Mouse (Mus musculus) left cerebral cortex, postnatal 10 days (tissue): ENCODE measurements around the gene Gm13276. TPM values are rescaled to one million over a fixed set of nuclear protein-coding genes. Genes with fewer than 3 reads are reported as not detected.
"Not testable (repeated sequence)": the region's sequence is repeated elsewhere in the genome, so short reads cannot be mapped to it uniquely, and the experiment has no call there.

Experiments
- DNase-seq, 2 experiments: peaks; one replicate each; pipeline ENCODE4 v3.0.0; 2021 to 2022; ENCODE audit warnings: low spot score in 2 of 2, mixed read lengths in 1 of 2; ENCODE audit errors: extremely low spot score in 1 of 2
- intact Hi-C: fragments of 180-260 bp; cut with DNase I; formaldehyde crosslinking; loops from one replicate; pipeline ENCODE4 v1.15.1; 2025
- total RNA-seq, 2 experiments: library from RNA; stranded (reverse); gene quantifications; 2 replicates each; pipeline ENCODE4 v1.2.3; 2021

The Gm13276 gene
- total RNA-seq, 2 experiments from 2014 or later, result not detected

DNA sequence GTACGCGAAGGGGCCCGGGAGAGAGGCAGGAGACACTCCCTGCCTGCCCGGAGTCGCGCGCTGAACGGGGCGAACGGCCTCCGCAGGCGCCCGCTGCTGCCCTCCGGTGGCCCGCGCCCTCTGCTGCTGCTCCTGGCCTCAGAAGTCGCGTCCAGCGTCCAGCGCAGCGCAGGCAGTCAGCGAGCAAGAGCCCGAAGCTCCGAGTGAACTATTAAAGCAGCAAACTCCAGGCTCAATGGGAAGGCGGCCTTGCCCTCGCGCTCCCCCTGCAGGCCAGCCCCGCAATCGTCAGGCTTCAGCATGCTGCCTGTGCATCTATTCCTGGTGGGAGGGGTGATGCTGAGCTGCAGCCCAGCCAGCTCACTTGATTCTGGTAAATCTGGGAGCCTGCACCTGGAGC lies 6.0 kb upstream of the Gm13276 start, which contains the start of gene Gm13272:
Gm13272 (plus strand) TSS at position 301 of the 400 bp plus-strand sequence.
- DNase-seq, intact Hi-C loops: not testable (repeated sequence)

DNA sequence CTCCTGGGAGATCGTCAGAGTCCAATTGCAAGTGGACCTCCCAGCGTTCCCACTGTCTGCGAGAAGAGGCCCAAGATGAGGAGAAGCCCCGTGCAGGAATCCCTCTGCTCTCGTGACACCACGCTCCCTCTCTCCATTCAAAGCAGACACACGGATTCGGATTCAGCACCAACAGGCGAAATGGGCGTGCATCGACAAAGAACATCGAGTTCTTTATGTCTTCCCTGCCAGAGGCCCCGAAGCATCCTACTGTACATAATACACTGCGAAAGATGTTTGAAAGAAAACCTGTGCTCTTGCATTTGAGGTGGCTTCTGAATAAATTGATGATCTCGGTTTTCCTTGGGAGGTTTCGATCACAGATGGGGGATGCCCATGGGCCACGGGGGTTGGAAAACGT lies 5.2 kb upstream of the Gm13276 start:
- DNase-seq, intact Hi-C loops: not testable (repeated sequence)

DNA sequence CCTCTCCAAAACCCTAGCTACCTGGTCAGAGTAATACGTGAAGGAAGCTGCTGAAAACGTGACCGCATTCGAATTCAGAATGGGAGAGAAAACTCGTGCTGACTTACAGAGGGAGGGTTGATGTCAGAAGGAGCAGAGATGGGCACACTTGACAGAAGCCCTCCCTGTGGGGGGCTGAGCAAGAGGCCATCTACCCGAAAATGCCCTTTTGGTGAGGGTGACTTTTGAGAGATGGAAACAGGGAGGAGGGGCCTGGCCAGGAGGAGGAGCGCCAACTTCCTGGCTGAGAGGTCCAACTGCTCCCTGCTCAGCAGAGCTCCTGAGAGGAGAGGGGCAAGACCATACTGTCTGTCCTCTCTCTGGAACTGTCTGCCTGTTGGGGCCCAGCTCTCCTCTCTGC lies 3.7 kb upstream of the Gm13276 start, which contains the start of gene Ifnz:
Ifnz (plus strand) TSS at position 301 of the 400 bp plus-strand sequence.
- DNase-seq, intact Hi-C loops: not testable (repeated sequence)

DNA sequence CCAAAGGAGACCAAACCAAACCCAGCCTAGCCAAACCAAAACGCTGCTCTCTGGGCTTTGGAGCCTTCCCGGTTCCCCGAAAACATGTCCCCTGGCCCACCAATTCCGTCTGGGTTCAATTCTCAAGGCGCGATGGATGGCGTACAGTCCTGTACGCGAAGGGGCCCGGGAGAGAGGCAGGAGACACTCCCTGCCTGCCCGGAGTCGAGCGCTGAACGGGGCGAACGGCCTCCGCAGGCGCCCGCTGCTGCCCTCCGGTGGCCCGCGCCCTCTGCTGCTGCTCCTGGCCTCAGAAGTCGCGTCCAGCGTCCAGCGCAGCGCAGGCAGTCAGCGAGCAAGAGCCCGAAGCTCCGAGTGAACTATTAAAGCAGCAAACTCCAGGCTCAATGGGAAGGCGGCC lies 3.2 kb upstream of the Gm13276 start:
- intact Hi-C loops, DNase-seq: not testable (repeated sequence)

DNA sequence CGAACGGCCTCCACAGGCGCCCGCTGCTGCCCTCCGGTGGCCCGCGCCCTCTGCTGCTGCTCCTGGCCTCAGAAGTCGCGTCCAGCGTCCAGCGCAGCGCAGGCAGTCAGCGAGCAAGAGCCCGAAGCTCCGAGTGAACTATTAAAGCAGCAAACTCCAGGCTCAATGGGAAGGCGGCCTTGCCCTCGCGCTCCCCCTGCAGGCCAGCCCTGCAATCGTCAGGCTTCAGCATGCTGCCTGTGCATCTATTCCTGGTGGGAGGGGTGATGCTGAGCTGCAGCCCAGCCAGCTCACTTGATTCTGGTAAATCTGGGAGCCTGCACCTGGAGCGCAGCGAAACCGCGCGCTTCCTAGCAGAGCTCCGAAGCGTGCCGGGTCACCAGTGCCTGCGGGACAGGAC lies 2.9 kb downstream of the Gm13276 start, which contains the start of gene Gm13277:
Gm13277 (plus strand) TSS at position 231 of the 400 bp plus-strand sequence.
- intact Hi-C loops, result not testable (repeated sequence)
- peak; percentile 57 to 63 for DNase-seq

DNA sequence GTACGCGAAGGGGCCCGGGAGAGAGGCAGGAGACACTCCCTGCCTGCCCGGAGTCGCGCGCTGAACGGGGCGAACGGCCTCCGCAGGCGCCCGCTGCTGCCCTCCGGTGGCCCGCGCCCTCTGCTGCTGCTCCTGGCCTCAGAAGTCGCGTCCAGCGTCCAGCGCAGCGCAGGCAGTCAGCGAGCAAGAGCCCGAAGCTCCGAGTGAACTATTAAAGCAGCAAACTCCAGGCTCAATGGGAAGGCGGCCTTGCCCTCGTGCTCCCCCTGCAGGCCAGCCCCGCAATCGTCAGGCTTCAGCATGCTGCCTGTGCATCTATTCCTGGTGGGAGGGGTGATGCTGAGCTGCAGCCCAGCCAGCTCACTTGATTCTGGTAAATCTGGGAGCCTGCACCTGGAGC lies 5.7 kb downstream of the Gm13276 start, which contains the start of gene Gm13278:
Gm13278 (plus strand) TSS at position 301 of the 400 bp plus-strand sequence.
- DNase-seq, intact Hi-C loops: not testable (repeated sequence)

DNA sequence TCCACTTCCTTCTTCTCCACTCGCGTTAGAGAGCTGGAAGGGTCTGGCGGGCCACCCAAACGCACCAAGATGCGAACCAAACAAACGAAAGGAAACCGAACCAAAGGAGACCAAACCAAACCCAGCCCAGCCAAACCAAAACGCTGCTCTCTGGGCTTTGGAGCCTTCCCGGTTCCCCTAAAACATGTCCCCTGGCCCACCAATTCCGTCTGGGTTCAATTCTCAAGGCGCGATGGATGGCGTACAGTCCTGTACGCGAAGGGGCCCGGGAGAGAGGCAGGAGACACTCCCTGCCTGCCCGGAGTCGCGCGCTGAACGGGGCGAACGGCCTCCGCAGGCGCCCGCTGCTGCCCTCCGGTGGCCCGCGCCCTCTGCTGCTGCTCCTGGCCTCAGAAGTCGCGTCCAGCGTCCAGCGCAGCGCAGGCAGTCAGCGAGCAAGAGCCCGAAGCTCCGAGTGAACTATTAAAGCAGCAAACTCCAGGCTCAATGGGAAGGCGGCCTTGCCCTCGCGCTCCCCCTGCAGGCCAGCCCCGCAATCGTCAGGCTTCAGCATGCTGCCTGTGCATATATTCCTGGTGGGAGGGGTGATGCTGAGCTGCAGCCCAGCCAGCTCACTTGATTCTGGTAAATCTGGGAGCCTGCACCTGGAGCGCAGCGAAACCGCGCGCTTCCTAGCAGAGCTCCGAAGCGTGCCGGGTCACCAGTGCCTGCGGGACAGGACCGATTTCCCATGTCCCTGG lies 8.6 kb downstream of the Gm13276 start, which contains the start of gene Gm13275:
Gm13275 (plus strand) TSS at position 552 of the 740 bp plus-strand sequence.
- DNase-seq, result peak; percentile 38 to 44
- intact Hi-C loops, result not testable (repeated sequence)

DNA sequence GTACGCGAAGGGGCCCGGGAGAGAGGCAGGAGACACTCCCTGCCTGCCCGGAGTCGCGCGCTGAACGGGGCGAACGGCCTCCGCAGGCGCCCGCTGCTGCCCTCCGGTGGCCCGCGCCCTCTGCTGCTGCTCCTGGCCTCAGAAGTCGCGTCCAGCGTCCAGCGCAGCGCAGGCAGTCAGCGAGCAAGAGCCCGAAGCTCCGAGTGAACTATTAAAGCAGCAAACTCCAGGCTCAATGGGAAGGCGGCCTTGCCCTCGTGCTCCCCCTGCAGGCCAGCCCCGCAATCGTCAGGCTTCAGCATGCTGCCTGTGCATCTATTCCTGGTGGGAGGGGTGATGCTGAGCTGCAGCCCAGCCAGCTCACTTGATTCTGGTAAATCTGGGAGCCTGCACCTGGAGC lies 11.6 kb downstream of the Gm13276 start, which contains the start of gene Gm13279:
Gm13279 (plus strand) TSS at position 301 of the 400 bp plus-strand sequence.
- DNase-seq, intact Hi-C loops: not testable (repeated sequence)

DNA sequence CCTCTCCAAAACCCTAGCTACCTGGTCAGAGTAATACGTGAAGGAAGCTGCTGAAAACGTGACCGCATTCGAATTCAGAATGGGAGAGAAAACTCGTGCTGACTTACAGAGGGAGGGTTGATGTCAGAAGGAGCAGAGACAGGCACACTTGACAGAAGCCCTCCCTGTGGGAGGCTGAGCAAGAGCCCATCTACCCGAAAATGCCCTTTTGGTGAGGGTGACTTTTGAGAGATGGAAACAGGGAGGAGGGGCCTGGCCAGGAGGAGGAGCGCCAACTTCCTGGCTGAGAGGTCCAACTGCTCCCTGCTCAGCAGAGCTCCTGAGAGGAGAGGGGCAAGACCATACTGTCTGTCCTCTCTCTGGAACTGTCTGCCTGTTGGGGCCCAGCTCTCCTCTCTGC lies 13.9 kb downstream of the Gm13276 start, which contains the start of gene Gm13285:
Gm13285 (plus strand) TSS at position 301 of the 400 bp plus-strand sequence.
- DNase-seq, intact Hi-C loops: not testable (repeated sequence)

DNA sequence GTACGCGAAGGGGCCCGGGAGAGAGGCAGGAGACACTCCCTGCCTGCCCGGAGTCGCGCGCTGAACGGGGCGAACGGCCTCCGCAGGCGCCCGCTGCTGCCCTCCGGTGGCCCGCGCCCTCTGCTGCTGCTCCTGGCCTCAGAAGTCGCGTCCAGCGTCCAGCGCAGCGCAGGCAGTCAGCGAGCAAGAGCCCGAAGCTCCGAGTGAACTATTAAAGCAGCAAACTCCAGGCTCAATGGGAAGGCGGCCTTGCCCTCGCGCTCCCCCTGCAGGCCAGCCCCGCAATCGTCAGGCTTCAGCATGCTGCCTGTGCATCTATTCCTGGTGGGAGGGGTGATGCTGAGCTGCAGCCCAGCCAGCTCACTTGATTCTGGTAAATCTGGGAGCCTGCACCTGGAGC lies 17.4 kb downstream of the Gm13276 start, which contains the start of gene Gm13287:
Gm13287 (plus strand) TSS at position 301 of the 400 bp plus-strand sequence.
- intact Hi-C loops, DNase-seq: not testable (repeated sequence)

DNA sequence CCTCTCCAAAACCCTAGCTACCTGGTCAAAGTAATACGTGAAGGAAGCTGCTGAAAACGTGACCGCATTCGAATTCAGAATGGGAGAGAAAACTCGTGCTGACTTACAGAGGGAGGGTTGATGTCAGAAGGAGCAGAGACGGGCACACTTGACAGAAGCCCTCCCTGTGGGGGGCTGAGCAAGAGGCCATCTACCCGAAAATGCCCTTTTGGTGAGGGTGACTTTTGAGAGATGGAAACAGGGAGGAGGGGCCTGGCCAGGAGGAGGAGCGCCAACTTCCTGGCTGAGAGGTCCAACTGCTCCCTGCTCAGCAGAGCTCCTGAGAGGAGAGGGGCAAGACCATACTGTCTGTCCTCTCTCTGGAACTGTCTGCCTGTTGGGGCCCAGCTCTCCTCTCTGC lies 19.7 kb downstream of the Gm13276 start, which contains the start of gene Gm13288:
Gm13288 (plus strand) TSS at position 301 of the 400 bp plus-strand sequence.
- intact Hi-C loops, DNase-seq: not testable (repeated sequence)

DNA sequence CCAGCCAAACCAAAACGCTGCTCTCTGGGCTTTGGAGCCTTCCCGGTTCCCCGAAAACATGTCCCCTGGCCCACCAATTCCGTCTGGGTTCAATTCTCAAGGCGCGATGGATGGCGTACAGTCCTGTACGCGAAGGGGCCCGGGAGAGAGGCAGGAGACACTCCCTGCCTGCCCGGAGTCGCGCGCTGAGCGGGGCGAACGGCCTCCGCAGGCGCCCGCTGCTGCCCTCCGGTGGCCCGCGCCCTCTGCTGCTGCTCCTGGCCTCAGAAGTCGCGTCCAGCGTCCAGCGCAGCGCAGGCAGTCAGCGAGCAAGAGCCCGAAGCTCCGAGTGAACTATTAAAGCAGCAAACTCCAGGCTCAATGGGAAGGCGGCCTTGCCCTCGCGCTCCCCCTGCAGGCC lies 20.3 kb downstream of the Gm13276 start:
- DNase-seq, result peak in 1 of 2 experiments; percentile 30
- intact Hi-C loops, result not testable (repeated sequence)

DNA sequence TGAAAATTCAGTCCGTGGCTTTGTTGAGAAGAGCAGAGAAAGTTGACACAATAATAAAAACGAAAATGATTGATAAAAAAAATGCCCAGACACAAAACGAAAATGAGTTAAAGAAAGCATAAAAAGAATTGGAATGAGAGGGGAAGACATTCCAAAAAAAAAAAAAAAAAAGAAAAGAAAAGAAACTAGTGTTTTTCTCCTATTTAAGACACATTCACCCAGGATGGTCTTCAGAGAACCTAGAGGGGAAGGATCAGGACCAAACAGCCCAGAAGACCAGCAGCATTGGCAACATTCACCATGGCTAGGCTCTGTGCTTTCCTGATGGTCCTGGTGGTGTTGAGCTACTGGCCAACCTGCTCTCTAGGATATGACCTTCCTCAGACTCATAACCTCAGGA lies 30.4 kb downstream of the Gm13276 start, which contains the start of gene Ifna7:
Ifna7 (plus strand) TSS at position 301 of the 400 bp plus-strand sequence.
- no peak for DNase-seq
- intact Hi-C loops, result no loop called here

DNA sequence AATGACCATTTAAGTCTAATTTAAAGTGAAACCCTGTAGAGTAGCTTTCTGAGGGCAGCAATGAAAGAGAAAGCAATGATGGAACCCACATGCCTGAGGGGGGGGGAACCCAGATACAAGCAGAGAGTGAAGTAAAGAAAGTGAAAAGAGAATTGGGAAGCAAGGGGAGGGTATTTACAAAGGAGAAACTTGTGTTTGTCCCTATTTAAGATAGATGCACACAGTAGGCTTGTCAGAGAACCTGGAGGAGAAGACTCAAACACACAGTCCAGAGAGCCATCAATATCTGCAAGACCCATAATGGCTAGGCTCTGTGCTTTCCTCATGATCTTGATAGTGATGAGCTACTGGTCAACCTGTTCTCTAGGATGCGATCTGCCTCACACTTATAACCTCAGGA lies 34.1 kb downstream of the Gm13276 start, which contains the start of gene Ifna11:
Ifna11 (plus strand) TSS at position 301 of the 400 bp plus-strand sequence.
- intact Hi-C loops, result loop anchor here (10.0 kb wide), 1 partner anchor 135 kb away; the partner anchor contains the start of gene Ifna2
- DNase-seq, result no peak

DNA sequence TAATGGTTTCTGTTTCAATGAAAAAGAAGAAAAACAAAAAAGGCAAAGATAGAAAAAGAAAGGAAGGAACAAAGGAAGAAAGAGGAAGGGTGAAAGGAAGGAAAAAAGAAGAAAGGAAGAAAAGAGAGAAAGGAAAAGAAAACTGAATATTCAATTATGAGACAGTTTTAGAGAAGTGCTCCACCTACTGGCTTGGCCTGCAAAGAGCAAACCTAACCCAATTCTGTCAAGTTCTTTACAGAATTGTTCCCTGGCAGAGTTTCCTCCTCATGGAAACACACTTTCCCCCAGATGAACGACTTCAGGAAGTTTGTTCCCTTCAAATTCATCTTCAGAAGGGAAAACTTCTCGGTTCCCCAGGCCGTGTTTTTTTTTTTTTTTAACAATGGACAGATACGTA lies 37.5 kb downstream of the Gm13276 start:
- intact Hi-C loops, result loop anchor here (10.0 kb wide), 1 partner anchor 138 kb away; the partner anchor contains the start of gene Ifna2
- DNase-seq, result peak in 1 of 2 experiments; percentile 17

DNA sequence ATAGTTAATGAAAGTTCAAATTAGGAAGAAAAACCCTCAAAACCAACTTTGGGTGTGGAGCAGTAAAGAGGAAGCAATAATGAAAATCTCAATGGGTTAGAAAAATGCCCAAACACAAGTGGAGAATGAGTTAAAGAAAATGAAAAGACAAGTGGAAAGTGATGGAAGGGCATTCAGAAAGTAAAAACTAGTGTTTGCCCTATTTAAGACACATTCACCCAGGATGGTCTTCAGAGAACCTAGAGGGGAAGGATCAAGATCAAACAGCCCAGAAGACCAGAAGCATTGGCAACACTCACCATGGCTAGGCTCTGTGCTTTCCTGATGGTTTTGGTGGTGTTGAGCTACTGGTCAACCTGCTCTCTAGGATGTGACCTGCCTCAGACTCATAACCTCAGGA lies 41.6 kb downstream of the Gm13276 start, which contains the start of gene Ifna6:
Ifna6 (plus strand) TSS at position 301 of the 400 bp plus-strand sequence.
- not testable (repeated sequence) for DNase-seq

DNA sequence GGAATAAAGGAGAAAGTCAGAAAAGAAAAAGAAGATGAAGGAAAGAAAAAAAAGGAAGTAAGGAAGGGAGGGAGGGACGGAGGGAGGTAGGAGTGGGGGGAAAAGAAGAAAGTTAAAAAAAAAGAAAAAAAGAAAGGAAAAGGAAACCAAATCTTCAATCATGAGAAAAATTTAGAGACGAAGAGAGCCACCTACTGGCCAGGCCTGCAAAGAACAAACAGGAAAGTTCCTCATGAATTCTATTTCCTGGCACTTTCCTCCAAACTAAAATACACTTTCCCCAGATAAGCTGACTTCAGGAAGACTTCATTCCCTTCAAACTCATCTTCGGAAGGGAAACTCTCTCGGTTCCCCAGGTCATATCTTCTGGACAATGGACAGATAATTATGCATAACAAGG lies 45.0 kb downstream of the Gm13276 start:
- peak; percentile 11 to 26 for DNase-seq
- intact Hi-C loops, result no loop called here

More for the DNA sequence above, 41.6 kb downstream of the Gm13276 start, which contains the start of gene Ifna6:
- intact Hi-C loops, result loop anchor here (10.0 kb wide), 1 partner anchor 142 kb away; the partner anchor contains the start of gene Ifna2

DNA sequence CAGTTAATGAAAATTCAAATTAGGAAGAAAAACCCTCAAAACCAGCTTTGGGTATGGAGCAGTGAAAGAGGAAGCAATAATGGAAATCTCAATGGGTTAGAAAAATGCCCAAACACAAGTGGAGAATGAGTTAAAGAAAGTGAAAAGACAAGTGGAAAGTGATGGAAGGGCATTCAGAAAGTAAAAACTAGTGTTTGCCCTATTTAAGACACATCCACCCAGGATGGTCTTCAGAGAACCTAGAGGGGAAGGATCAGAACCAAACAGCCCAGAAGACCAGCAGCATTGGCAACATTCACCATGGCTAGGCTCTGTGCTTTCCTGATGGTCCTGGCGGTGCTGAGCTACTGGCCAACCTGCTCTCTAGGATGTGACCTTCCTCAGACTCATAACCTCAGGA lies 49.7 kb downstream of the Gm13276 start, which contains the start of gene Ifna5:
Ifna5 (plus strand) TSS at position 301 of the 400 bp plus-strand sequence.
- intact Hi-C loops, result not testable (repeated sequence)

More for the DNA sequence above, 49.7 kb downstream of the Gm13276 start, which contains the start of gene Ifna5:
- DNase-seq, result not testable (repeated sequence)
